In the genomic region with DNA sequence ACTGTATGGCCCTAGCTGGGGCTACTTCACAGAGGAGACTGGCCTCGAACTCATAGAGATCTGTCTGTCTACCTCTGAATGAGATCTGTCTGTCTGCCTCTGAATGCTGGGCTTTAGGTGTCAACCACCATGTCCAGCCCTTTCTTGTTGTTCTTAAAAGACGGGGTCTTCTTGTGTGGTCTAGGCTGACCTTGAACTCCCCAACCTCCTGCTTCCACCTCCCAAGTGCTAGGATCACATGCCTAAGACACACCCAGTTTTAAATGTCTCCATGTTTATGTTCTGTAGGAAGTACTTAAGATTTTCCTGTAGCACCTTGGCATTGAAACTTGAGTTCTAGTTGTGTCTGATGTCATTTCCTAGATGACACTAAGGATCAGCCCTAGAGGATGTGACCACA, we compare ENCODE assay signal across 17 mouse cellular contexts. TPM values are rescaled to one million over a fixed set of nuclear protein-coding genes. Genes with fewer than 3 reads are reported as not detected.
DNase-seq lines count a peak whose midpoint lies in the region; ATAC-seq and TF ChIP-seq lines count a peak whose summit lies in the region.
"Had no signal": no experiment of that assay in that cellular context is flagged by ENCODE, and none has a peak within 500 bp of the region (broad histone marks: within the 10 kb centered on the region; RNA-seq: fewer than 3 reads in every experiment).

No protein-coding gene starts in this region.

- peaks cover 65% of the 10 kb centered on the region for H3K4me1 ChIP-seq in hindbrain, embryonic 10.5 days (replicated peaks)
- H3K4me1 ChIP-seq in midbrain, embryonic 13.5 days (replicated peaks) = peaks cover 69% of the 10 kb centered on the region

- no peak for ATAC-seq in midbrain, embryonic 13.5 days
- ATAC-seq: lung, postnatal 0 days had no signal

- H3K27me3 ChIP-seq in hindbrain, embryonic 10.5 days (ENCODE audit: insufficient read depth, poor library complexity, severe bottlenecking) = peaks cover 30% of the 10 kb centered on the region
- 0 out of 2 replicates have a peak, but pooled peaks cover 3% of the 10 kb centered on the region for H3K27me3 ChIP-seq in midbrain, embryonic 13.5 days

- peak overlapping the region; percentile 85 for H3K27ac ChIP-seq in left cerebral cortex, adult 2 months
- peak overlapping the region; percentile 92 for H3K27ac ChIP-seq in hindbrain, embryonic 10.5 days
- peak overlapping the region; percentile 95 for H3K27ac ChIP-seq in midbrain, embryonic 13.5 days
- H3K27ac ChIP-seq in gastrocnemius, adult 2 months = no peak overlapping the region

- intact Hi-C loops in left cerebral cortex, adult 2 months (cut with DNase I) = no loop called here
- intact Hi-C loops in gastrocnemius, adult 2 months (cut with DNase I) = no loop called here

- H3K4me2 ChIP-seq in midbrain, embryonic 13.5 days (replicated peaks) = no peak overlapping the region
- H3K4me2 ChIP-seq: liver, embryonic 11.5 days had no signal

- no peaks in the 10 kb centered on the region for H3K9me3 ChIP-seq in hindbrain, embryonic 10.5 days
- H3K9me3 ChIP-seq in midbrain, embryonic 13.5 days = no peaks in the 10 kb centered on the region
- H3K9me3 ChIP-seq: embryonic facial prominence, embryonic 12.5 days; G1E; heart, embryonic 15.5 days had no signal

- H3K9ac ChIP-seq in midbrain, embryonic 13.5 days (replicated peaks) = no peak overlapping the region
- H3K9ac ChIP-seq: embryonic facial prominence, embryonic 12.5 days had no signal

- DNase-seq in left cerebral cortex, adult 2 months (ENCODE audit: extremely low spot score in 1 of 2, low spot score in 2 of 2) = no peak
- no peak for DNase-seq in left cerebral cortex, adult 8-10 months (ENCODE audit: low spot score in 2 of 2)
- DNase-seq in hindbrain, embryonic 10.5 days (ENCODE audit: low spot score) = no peak
- no peak for DNase-seq in cerebellum, postnatal 25 days
- DNase-seq in gastrocnemius, adult 2 months = no peak
- no peak for DNase-seq in liver
- no peak for DNase-seq in cerebellum, postnatal 10 days
- DNase-seq: cerebellum, adult 11-12 months; kidney, postnatal 10 days; spleen, adult 18-20 months had no signal

- H3K36me3 ChIP-seq in hindbrain, embryonic 10.5 days = peaks cover 11% of the 10 kb centered on the region; the same call in 1 of the 2 replicates
- peaks cover 5% of the 10 kb centered on the region; the same call in 1 of the 2 replicates for H3K36me3 ChIP-seq in midbrain, embryonic 13.5 days
- H3K36me3 ChIP-seq: embryonic facial prominence, embryonic 12.5 days; heart, embryonic 15.5 days had no signal

- TF ChIP-seq CTCF in left cerebral cortex, adult 2 months (IDR thresholded peaks at IDR 0.05) = no peak
- TF ChIP-seq CTCF in gastrocnemius, adult 2 months (IDR thresholded peaks at IDR 0.05) = no peak

- WGBS in hindbrain, embryonic 10.5 days = 67% methylated on average over 2 of the region's 2 CpGs
- 69% methylated on average over 2 of the region's 2 CpGs for WGBS in midbrain, embryonic 13.5 days

- H3K4me3 ChIP-seq in left cerebral cortex, adult 2 months = no peak overlapping the region
- H3K4me3 ChIP-seq in hindbrain, embryonic 10.5 days = peak overlapping the region; percentile 33; the same call in 1 of the 2 replicates
- no peak overlapping the region for H3K4me3 ChIP-seq in midbrain, embryonic 13.5 days (replicated peaks)
- H3K4me3 ChIP-seq in gastrocnemius, adult 2 months = no peak overlapping the region
- H3K4me3 ChIP-seq: embryonic facial prominence, embryonic 12.5 days; heart, embryonic 15.5 days had no signal

RNA-seq across cellular contexts. Expression of a gene that starts 5.3 kb away (rescaled TPM):
- total RNA-seq in left cerebral cortex, adult 2 months (2021) = 100 to 1,000 TPM; 352 to 356 TPM
- total RNA-seq in left cerebral cortex, adult 8-10 months (2022) = 100 to 1,000 TPM; 360 to 411 (median 377) TPM
- 7.0 and 15.1 TPM in 2 replicates for polyA plus RNA-seq in hindbrain, embryonic 10.5 days (2016; fragmentation: Nextera tagmentation; extraction: Ambion mirVana)
- polyA plus RNA-seq in midbrain, embryonic 13.5 days (2015; fragmentation: Nextera tagmentation; extraction: Ambion mirVana) = 58.9 and 70.2 TPM in 2 replicates
- under 1 TPM in 1 of 2 experiments, not detected in 1; 0.25 TPM for total RNA-seq in gastrocnemius, adult 2 months (2021)
- total RNA-seq: granulocyte monocyte progenitor cell, adult 5-6 weeks had no signal

RNA-seq across cellular contexts. Expression of a gene that starts 56.1 kb away (rescaled TPM):
- 10 to 100 TPM in 1 of 2 experiments, 1 to 10 TPM in 1; 9.1 to 14.1 TPM for total RNA-seq in left cerebral cortex, adult 2 months (2021)
- total RNA-seq in left cerebral cortex, adult 8-10 months (2022) = 10 to 100 TPM; 11.6 to 16.4 (median 14.1) TPM
- 45.6 TPM in 2 replicates for polyA plus RNA-seq in hindbrain, embryonic 10.5 days (2016; fragmentation: Nextera tagmentation; extraction: Ambion mirVana)
- polyA plus RNA-seq in midbrain, embryonic 13.5 days (2015; fragmentation: Nextera tagmentation; extraction: Ambion mirVana) = 46.1 and 46.2 TPM in 2 replicates
- 1 to 10 TPM; 2.6 to 3.3 TPM for total RNA-seq in gastrocnemius, adult 2 months (2021)

Comparison
In these comparisons a context has a peak if more than half of its experiments do, and no peak if none do; other contexts are left out.
1. RNA of a gene that starts 5.3 kb away (total RNA-seq): 360 to 411 TPM in left cerebral cortex, adult 8-10 months and 352 to 356 TPM in left cerebral cortex, adult 2 months; 0.25 TPM in gastrocnemius, adult 2 months; every median in the first group is over 100 times any median in the second.